Mouse (Mus musculus) midbrain, embryonic 16.5 days (tissue): ENCODE measurements around the gene Gm20696. TPM values are rescaled to one million over a fixed set of nuclear protein-coding genes. Genes with fewer than 3 reads are reported as not detected.

Experiments used
- ATAC-seq: fragments of 200-750 bp; cut with Nextera tagmentation; 2 replicates; pipeline ENCODE4 v1.8.0; 2017; ENCODE audit warnings: moderate TSS enrichment
- H3K27ac ChIP-seq: fragments of 300-500 bp; sonication (generic); 2 replicates; pipeline ENCODE4 v1.5.1; 2014; ENCODE audit warnings: mild to moderate bottlenecking, low read length, mixed read lengths
- H3K27me3 ChIP-seq: fragments of 300-500 bp; sonication (generic); 2 replicates; pipeline ENCODE4 v1.6.1; 2014; ENCODE audit warnings: low read depth, low read length, mixed read lengths; ENCODE audit not compliant: control insufficient read depth, insufficient read depth
- H3K36me3 ChIP-seq: fragments of 300-500 bp; sonication (generic); 2 replicates; pipeline ENCODE4 v1.6.1; 2014; ENCODE audit warnings: mild to moderate bottlenecking, low read length, moderate library complexity, mixed read lengths; ENCODE audit not compliant: control insufficient read depth, insufficient read depth
- H3K4me1 ChIP-seq: fragments of 300-500 bp; sonication (generic); 2 replicates; pipeline ENCODE4 v1.6.1; 2014; ENCODE audit warnings: mild to moderate bottlenecking, low read length, mixed read lengths; ENCODE audit not compliant: control insufficient read depth, insufficient read depth
- H3K4me2 ChIP-seq: fragments of 300-500 bp; sonication (generic); 2 replicates; pipeline ENCODE4 v1.6.1; 2014; ENCODE audit warnings: mild to moderate bottlenecking, low read length, mixed read lengths
- H3K4me3 ChIP-seq: fragments of 300-500 bp; sonication (generic); 2 replicates; pipeline ENCODE4 v1.5.1; 2014; ENCODE audit warnings: low read depth, mild to moderate bottlenecking, low read length, moderate library complexity, mixed read lengths
- H3K9ac ChIP-seq: fragments of 300-500 bp; sonication (generic); 2 replicates; pipeline ENCODE4 v1.6.1; 2014; ENCODE audit warnings: low read depth, low read length, mixed read lengths
- H3K9me3 ChIP-seq: fragments of 300-500 bp; sonication (generic); replicated peaks from 2 replicates; pipeline ENCODE4 v1.6.1; 2014; ENCODE audit warnings: mild to moderate bottlenecking, low read length, mixed read lengths; ENCODE audit not compliant: control insufficient read depth, poor library complexity, severe bottlenecking
- WGBS: fragments of 180-500 bp; shearing (Covaris S2); extraction: QIAGEN DNeasy Blood & Tissue Kit; methylation state at CpG from one replicate; pipeline ENCODE4 v1.1.7; 2014; 5-methylcytosine and 5-hydroxymethylcytosine counted together
- polyA plus RNA-seq: library from polyadenylated mRNA; unstranded; fragments of >200 nt; fragmentation: Nextera tagmentation; extraction: Ambion mirVana; gene quantifications from 2 replicates; pipeline ENCODE4 v1.2.1, GENCODE M21; 2015

Gm20696 gene
- polyA plus RNA-seq, 1 experiment from 2014 or later: 2.4 TPM

- no peaks in the 10 kb centered on the region for H3K36me3 ChIP-seq
- no peak for ATAC-seq
- WGBS: 89% methylated on average over 6 of the region's 6 CpGs
Measured at GRCm38 (mm10) chr6:99412598-99412997, 254.0 kb downstream of the Gm20696 start.

GRCm38 (mm10) chr6:99409602-99410001 lies 257.0 kb downstream of the Gm20696 start:
- 94% methylated on average over 5 of the region's 5 CpGs for WGBS
- no peaks in the 10 kb centered on the region for H3K36me3 ChIP-seq

More at GRCm38 (mm10) chr6:99412598-99412997, 254.0 kb downstream of the Gm20696 start:
- no peaks in the 10 kb centered on the region for H3K9me3 ChIP-seq
- no peak overlapping the region for H3K9ac ChIP-seq
- no peaks in the 10 kb centered on the region for H3K27me3 ChIP-seq
- no peak overlapping the region for H3K27ac ChIP-seq
- H3K4me2 ChIP-seq: no peak overlapping the region
- no peaks in the 10 kb centered on the region for H3K4me1 ChIP-seq
- H3K4me3 ChIP-seq: no peak overlapping the region

GRCm38 (mm10) chr6:99408880-99409279 lies 257.7 kb downstream of the Gm20696 start:
- H3K27ac ChIP-seq: no peak overlapping the region
- H3K9me3 ChIP-seq: no peaks in the 10 kb centered on the region
- H3K36me3 ChIP-seq: no peaks in the 10 kb centered on the region
- H3K4me2 ChIP-seq: no peak overlapping the region
- H3K9ac ChIP-seq: no peak overlapping the region
- H3K27me3 ChIP-seq: no peaks in the 10 kb centered on the region
- ATAC-seq: no peak
- H3K4me3 ChIP-seq: no peak overlapping the region
- peaks cover 3% of the 10 kb centered on the region for H3K4me1 ChIP-seq
- 81% methylated on average over 4 of the region's 4 CpGs for WGBS

More at GRCm38 (mm10) chr6:99409602-99410001, 257.0 kb downstream of the Gm20696 start:
- no peak overlapping the region for H3K4me3 ChIP-seq
- H3K27ac ChIP-seq: no peak overlapping the region
- H3K27me3 ChIP-seq: no peaks in the 10 kb centered on the region
- peaks cover 3% of the 10 kb centered on the region for H3K4me1 ChIP-seq
- no peaks in the 10 kb centered on the region for H3K9me3 ChIP-seq
- ATAC-seq: no peak
- no peak overlapping the region for H3K4me2 ChIP-seq
- no peak overlapping the region for H3K9ac ChIP-seq

- Histone ChIP-seq H3K36me3 (no peaks in the 10 kb centered on the region), H3K4me3 (no peak overlapping the region), H3K27me3 (no peaks in the 10 kb centered on the region), H3K9me3 (no peaks in the 10 kb centered on the region), H3K27ac (no peak overlapping the region), H3K4me1 (peaks cover 3% of the 10 kb centered on the region), H3K4me2 (no peak overlapping the region), H3K9ac (no peak overlapping the region)
- ATAC-seq: no peak
- WGBS: 76% methylated on average over 6 of the region's 6 CpGs
Measured at GRCm38 (mm10) chr6:99403755-99404390, 262.7 kb downstream of the Gm20696 start.

- Histone ChIP-seq H3K27ac (no peak overlapping the region), H3K4me1 (peaks cover 3% of the 10 kb centered on the region), H3K4me3 (no peak overlapping the region), H3K9me3 (no peaks in the 10 kb centered on the region), H3K36me3 (no peaks in the 10 kb centered on the region), H3K27me3 (no peaks in the 10 kb centered on the region), H3K4me2 (no peak overlapping the region), H3K9ac (no peak overlapping the region)
- WGBS: 81% methylated on average over 9 of the region's 9 CpGs
- no peak for ATAC-seq
Measured at GRCm38 (mm10) chr6:99402941-99403340, 263.7 kb downstream of the Gm20696 start.

GRCm38 (mm10) chr6:99402370-99402769 lies 264.2 kb downstream of the Gm20696 start:
- ATAC-seq: no peak
- H3K27me3 ChIP-seq: no peaks in the 10 kb centered on the region
- H3K4me2 ChIP-seq: no peak overlapping the region
- no peak overlapping the region for H3K27ac ChIP-seq
- H3K9ac ChIP-seq: no peak overlapping the region
- H3K4me1 ChIP-seq: peaks cover 3% of the 10 kb centered on the region
- 71% methylated on average over 3 of the region's 3 CpGs for WGBS
- H3K36me3 ChIP-seq: no peaks in the 10 kb centered on the region
- H3K9me3 ChIP-seq: no peaks in the 10 kb centered on the region
- no peak overlapping the region for H3K4me3 ChIP-seq

- no peaks in the 10 kb centered on the region for H3K27me3 ChIP-seq
- no peak for ATAC-seq
Measured at GRCm38 (mm10) chr6:99401801-99402200, 264.8 kb downstream of the Gm20696 start.

GRCm38 (mm10) chr6:99401211-99401610 lies 265.4 kb downstream of the Gm20696 start:
- no peaks in the 10 kb centered on the region for H3K9me3 ChIP-seq
- no peak overlapping the region for H3K4me2 ChIP-seq
- ATAC-seq: no peak
- no peaks in the 10 kb centered on the region for H3K27me3 ChIP-seq
- no peaks in the 10 kb centered on the region for H3K36me3 ChIP-seq
- H3K4me1 ChIP-seq: peaks cover 3% of the 10 kb centered on the region
- no peak overlapping the region for H3K27ac ChIP-seq
- WGBS: 46% methylated on average over 2 of the region's 2 CpGs
- H3K9ac ChIP-seq: no peak overlapping the region
- no peak overlapping the region for H3K4me3 ChIP-seq

More at GRCm38 (mm10) chr6:99401801-99402200, 264.8 kb downstream of the Gm20696 start:
- Histone ChIP-seq H3K9ac (no peak overlapping the region), H3K4me3 (no peak overlapping the region), H3K4me2 (no peak overlapping the region), H3K27ac (no peak overlapping the region), H3K9me3 (no peaks in the 10 kb centered on the region), H3K4me1 (peaks cover 3% of the 10 kb centered on the region), H3K36me3 (no peaks in the 10 kb centered on the region)
- 79% methylated on average over 6 of the region's 6 CpGs for WGBS

GRCm38 (mm10) chr6:99395745-99396144 lies 270.9 kb downstream of the Gm20696 start:
- Histone ChIP-seq H3K9me3 (no peaks in the 10 kb centered on the region), H3K4me1 (peaks cover 4% of the 10 kb centered on the region; the same call in 1 of the 2 replicates), H3K27me3 (no peaks in the 10 kb centered on the region), H3K27ac (no peak overlapping the region), H3K9ac (no peak overlapping the region), H3K4me3 (no peak overlapping the region), H3K36me3 (no peaks in the 10 kb centered on the region), H3K4me2 (no peak overlapping the region)
- 26% methylated on average over 12 of the region's 12 CpGs for WGBS
- ATAC-seq: no peak
